Mouse (Mus musculus): ENCODE data around the gene Fndc11. TPM values are rescaled to one million over a fixed set of nuclear protein-coding genes. Genes with fewer than 3 reads are reported as not detected.

The Fndc11 gene
- total RNA-seq, 2 experiments from 2014 or later = 0.22 TPM; not detected in 1

- DNase-seq (ENCODE audit: low spot score in 2 of 2) = no peak
Measured at GRCm38 (mm10) chr2:181218881-181219485, 830 bp upstream of the Fndc11 start.

GRCm38 (mm10) chr2:181220361-181220760 lies 548 bp downstream of the Fndc11 start:
- no peak for DNase-seq (ENCODE audit: low spot score in 2 of 2)

- no peak for DNase-seq (ENCODE audit: low spot score in 2 of 2)
Measured at GRCm38 (mm10) chr2:181224994-181225393, 5.2 kb downstream of the Fndc11 start.

- DNase-seq (ENCODE audit: low spot score in 2 of 2) = no peak
Measured at GRCm38 (mm10) chr2:181227122-181227521, 7.3 kb downstream of the Fndc11 start.

GRCm38 (mm10) chr2:181228335-181228734 lies 8.5 kb downstream of the Fndc11 start:
- DNase-seq (ENCODE audit: low spot score in 2 of 2) = no peak

GRCm38 (mm10) chr2:181231171-181231570 lies 11.4 kb downstream of the Fndc11 start:
- DNase-seq (ENCODE audit: low spot score in 2 of 2) = no peak

GRCm38 (mm10) chr2:181233443-181233842 lies 13.6 kb downstream of the Fndc11 start:
- no peak for DNase-seq (ENCODE audit: low spot score in 2 of 2)

- DNase-seq (ENCODE audit: low spot score in 2 of 2) = no peak
Measured at GRCm38 (mm10) chr2:181234680-181235079, 14.9 kb downstream of the Fndc11 start.

GRCm38 (mm10) chr2:181235681-181236566 lies 16.1 kb downstream of the Fndc11 start:
- DNase-seq (ENCODE audit: low spot score in 2 of 2) = no peak

- no peak for DNase-seq (ENCODE audit: low spot score in 2 of 2)
Measured at GRCm38 (mm10) chr2:181237251-181238014, 17.6 kb downstream of the Fndc11 start.

- no peak for DNase-seq (ENCODE audit: low spot score in 2 of 2)
Measured at GRCm38 (mm10) chr2:181238091-181238610, 18.3 kb downstream of the Fndc11 start.

GRCm38 (mm10) chr2:181238861-181239260 lies 19.0 kb downstream of the Fndc11 start:
- DNase-seq (ENCODE audit: low spot score in 2 of 2) = no peak

GRCm38 (mm10) chr2:181239261-181239660 lies 19.4 kb downstream of the Fndc11 start:
- DNase-seq (ENCODE audit: low spot score in 2 of 2) = no peak

- DNase-seq (ENCODE audit: low spot score in 2 of 2) = no peak
Measured at GRCm38 (mm10) chr2:181240806-181241440, 21.1 kb downstream of the Fndc11 start.

- DNase-seq (ENCODE audit: low spot score in 2 of 2) = no peak
Measured at GRCm38 (mm10) chr2:181241602-181242313, 21.9 kb downstream of the Fndc11 start, which contains the start of gene Helz2. TSS of gene Helz2 (minus strand) at chr2:181242027.

GRCm38 (mm10) chr2:181242314-181242665 lies 22.5 kb downstream of the Fndc11 start:
- DNase-seq (ENCODE audit: low spot score in 2 of 2) = no peak

- DNase-seq (ENCODE audit: low spot score in 2 of 2) = no peak
Measured at GRCm38 (mm10) chr2:181243706-181244394, 24.0 kb downstream of the Fndc11 start.

GRCm38 (mm10) chr2:181245031-181245430 lies 25.2 kb downstream of the Fndc11 start:
- DNase-seq (ENCODE audit: low spot score in 2 of 2) = no peak

- DNase-seq (ENCODE audit: low spot score in 2 of 2) = no peak
Measured at GRCm38 (mm10) chr2:181249217-181249616, 29.4 kb downstream of the Fndc11 start.

- DNase-seq (ENCODE audit: low spot score in 2 of 2) = no peak
Measured at GRCm38 (mm10) chr2:181251841-181252240, 32.0 kb downstream of the Fndc11 start.

Measured in layer of hippocampus, adult 18-20 months (tissue).